Mouse (Mus musculus) limb, embryonic 11.5 days (tissue): Measurements from ENCODE around the gene Syne1. TPM values are rescaled to one million over a fixed set of nuclear protein-coding genes. Genes with fewer than 3 reads are reported as not detected.

Experiments used
- ATAC-seq: fragments of 200-750 bp; cut with Nextera tagmentation; 2 replicates; pipeline ENCODE4 v1.8.0; 2017; ENCODE audit warnings: low read depth; ENCODE audit not compliant: insufficient number of reproducible peaks, low FRiP score, low TSS enrichment
- DNase-seq: peaks from one replicate; pipeline ENCODE4 v3.0.0-alpha.2; 2015; ENCODE audit warnings: low spot score
- H3K27ac ChIP-seq: fragments of 300-500 bp; sonication (generic); replicated peaks from 2 replicates; pipeline ENCODE4 v1.5.1; 2014; ENCODE audit warnings: low read depth, mild to moderate bottlenecking, low read length
- H3K27me3 ChIP-seq: fragments of 300-500 bp; sonication (generic); 2 replicates; pipeline ENCODE4 v1.6.1; 2014; ENCODE audit warnings: mild to moderate bottlenecking, low read length, mixed read lengths; ENCODE audit not compliant: control insufficient read depth, insufficient read depth
- H3K36me3 ChIP-seq: fragments of 300-500 bp; sonication (generic); 2 replicates; pipeline ENCODE4 v1.6.1; 2014; ENCODE audit warnings: mild to moderate bottlenecking, low read length, moderate library complexity, mixed read lengths; ENCODE audit not compliant: control insufficient read depth, insufficient read depth
- H3K4me1 ChIP-seq: fragments of 300-500 bp; sonication (generic); 2 replicates; pipeline ENCODE4 v1.6.1; 2014; ENCODE audit warnings: low read length, mixed read lengths; ENCODE audit not compliant: control insufficient read depth, insufficient read depth
- H3K4me2 ChIP-seq: fragments of 300-500 bp; sonication (generic); 2 replicates; pipeline ENCODE4 v1.6.1; 2014; ENCODE audit warnings: low read depth, mild to moderate bottlenecking, moderate library complexity; ENCODE audit not compliant: severe bottlenecking
- H3K4me3 ChIP-seq: fragments of 300-500 bp; sonication (generic); 2 replicates; pipeline ENCODE4 v1.5.1; 2014; ENCODE audit warnings: low read depth, low read length
- H3K9ac ChIP-seq: fragments of 300-500 bp; sonication (generic); 2 replicates; pipeline ENCODE4 v1.6.1; 2014; ENCODE audit warnings: mild to moderate bottlenecking, low read length
- H3K9me3 ChIP-seq: fragments of 300-500 bp; sonication (generic); 2 replicates; pipeline ENCODE4 v1.6.1; 2016; ENCODE audit warnings: low read length; ENCODE audit not compliant: control insufficient read depth
- WGBS: fragments of 180-500 bp; shearing (Covaris S2); extraction: QIAGEN DNeasy Blood & Tissue Kit; methylation state at CpG from one replicate; pipeline ENCODE4 v1.1.7; 2014; 5-methylcytosine and 5-hydroxymethylcytosine counted together
- polyA plus RNA-seq: library from polyadenylated mRNA; unstranded; fragments of >200 nt; fragmentation: Nextera tagmentation; extraction: Ambion mirVana; gene quantifications from 2 replicates; pipeline ENCODE4 v1.2.1, GENCODE M21; 2014

Syne1 gene
- polyA plus RNA-seq, 1 experiment from 2014 or later: 2.8 TPM

DNA sequence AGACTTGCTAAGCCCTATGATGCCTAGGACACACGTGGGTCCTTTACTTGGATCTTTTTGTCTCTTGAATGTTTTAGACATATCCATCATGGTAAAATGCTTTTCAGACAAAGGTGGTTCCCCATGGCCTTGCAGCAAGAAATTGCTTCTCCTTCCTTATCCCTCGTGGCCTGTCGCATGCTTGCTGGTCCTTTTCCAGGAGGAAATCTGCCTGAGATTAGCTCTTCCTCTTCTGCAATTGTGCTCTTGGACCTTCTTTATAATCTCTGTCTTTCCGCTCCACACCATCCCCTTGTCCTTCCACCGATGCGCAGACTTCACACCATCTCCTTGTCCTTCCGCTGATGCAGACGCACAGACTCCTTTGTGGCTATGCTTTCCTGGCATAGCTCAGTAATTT lies 18.8 kb upstream of the Syne1 start:
- no peak overlapping the region for H3K9ac ChIP-seq
- H3K27ac ChIP-seq: no peak overlapping the region
- H3K36me3 ChIP-seq: no peaks in the 10 kb centered on the region
- 92% methylated on average over 8 of the region's 8 CpGs for WGBS
- DNase-seq (no peak), ATAC-seq (no peak)
- no peak overlapping the region for H3K4me3 ChIP-seq
- no peaks in the 10 kb centered on the region for H3K27me3 ChIP-seq
- no peaks in the 10 kb centered on the region for H3K9me3 ChIP-seq
- H3K4me1 ChIP-seq: no peaks in the 10 kb centered on the region
- no peak overlapping the region for H3K4me2 ChIP-seq

DNA sequence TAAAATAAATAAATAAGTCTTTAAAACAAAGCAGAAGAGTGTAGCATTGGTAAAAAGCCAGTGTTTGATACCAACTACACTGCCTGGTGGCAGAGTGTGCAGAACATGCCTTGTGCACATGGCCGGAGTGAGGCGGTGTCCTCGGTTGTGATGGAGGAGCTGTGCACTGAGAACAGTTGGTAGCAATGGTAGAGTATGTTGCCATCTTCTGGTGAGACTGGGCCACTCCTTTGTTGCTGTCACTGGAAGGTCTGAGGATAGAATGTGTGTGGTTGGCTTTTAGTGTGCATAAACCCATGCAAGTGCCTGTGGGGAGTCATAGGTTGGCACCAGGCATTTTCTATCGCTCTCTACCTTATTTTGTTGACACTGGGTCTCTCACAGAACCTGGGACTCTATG lies 17.7 kb upstream of the Syne1 start:
- ATAC-seq (no peak), DNase-seq (no peak)
- Histone ChIP-seq H3K4me2 (no peak overlapping the region), H3K27me3 (no peaks in the 10 kb centered on the region), H3K36me3 (no peaks in the 10 kb centered on the region), H3K27ac (no peak overlapping the region), H3K9ac (no peak overlapping the region), H3K4me1 (no peaks in the 10 kb centered on the region), H3K9me3 (no peaks in the 10 kb centered on the region), H3K4me3 (no peak overlapping the region)
- 86% methylated on average over 4 of the region's 4 CpGs for WGBS

DNA sequence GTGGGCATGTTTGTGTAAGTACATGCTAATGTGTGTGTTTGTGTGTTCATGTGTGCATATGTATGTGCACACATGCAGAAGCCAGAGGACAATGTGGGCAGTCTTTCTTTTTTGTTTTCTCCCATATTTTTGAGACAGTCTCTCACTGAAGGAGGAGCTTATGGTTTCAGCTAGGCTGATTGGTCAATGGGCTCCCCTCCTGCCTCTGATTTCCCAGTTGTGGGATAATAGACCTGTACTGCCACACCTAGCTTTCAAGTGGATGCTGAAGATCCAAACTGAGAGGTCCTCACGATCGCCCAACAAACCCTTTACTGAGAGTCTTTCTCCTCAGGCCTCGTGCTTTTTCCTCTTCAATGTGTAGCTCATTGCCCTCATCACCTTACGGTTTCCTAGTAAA lies 10.4 kb upstream of the Syne1 start:
- no peak overlapping the region for H3K9ac ChIP-seq
- no peak for ATAC-seq

DNA sequence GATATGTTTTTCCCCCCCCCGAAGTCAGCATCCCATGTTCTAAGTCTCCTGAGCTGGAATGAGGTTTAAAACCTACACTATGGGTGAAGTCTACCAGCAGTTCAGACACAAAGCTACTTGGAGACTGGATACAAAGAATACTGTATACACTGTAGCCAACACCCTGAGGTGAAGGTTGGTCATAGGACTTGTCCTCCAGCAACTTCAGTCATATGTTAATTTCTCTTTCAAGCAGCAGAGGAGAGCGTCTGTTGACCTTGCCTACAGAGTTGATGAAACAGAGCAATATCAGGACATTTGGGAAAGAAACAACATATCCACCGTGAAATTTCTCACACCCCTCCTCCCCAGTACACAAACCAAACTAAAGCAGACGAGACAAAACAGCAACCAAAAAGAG lies 9.2 kb upstream of the Syne1 start:
- ATAC-seq (no peak), DNase-seq (no peak)
- WGBS: 82% methylated on average over 4 of the region's 4 CpGs
- H3K4me2 ChIP-seq: no peak overlapping the region
- no peaks in the 10 kb centered on the region for H3K36me3 ChIP-seq
- H3K4me3 ChIP-seq: no peak overlapping the region
- H3K27ac ChIP-seq: no peak overlapping the region
- no peaks in the 10 kb centered on the region for H3K9me3 ChIP-seq
- no peak overlapping the region for H3K9ac ChIP-seq
- no peaks in the 10 kb centered on the region for H3K4me1 ChIP-seq
- no peaks in the 10 kb centered on the region for H3K27me3 ChIP-seq

More for the DNA sequence above, 10.4 kb upstream of the Syne1 start:
- DNase-seq: no peak
- WGBS: 84% methylated on average over 4 of the region's 4 CpGs
- H3K27me3 ChIP-seq: no peaks in the 10 kb centered on the region
- H3K27ac ChIP-seq: no peak overlapping the region
- H3K4me3 ChIP-seq: no peak overlapping the region
- no peaks in the 10 kb centered on the region for H3K4me1 ChIP-seq
- H3K4me2 ChIP-seq: no peak overlapping the region
- H3K36me3 ChIP-seq: no peaks in the 10 kb centered on the region
- H3K9me3 ChIP-seq: no peaks in the 10 kb centered on the region

DNA sequence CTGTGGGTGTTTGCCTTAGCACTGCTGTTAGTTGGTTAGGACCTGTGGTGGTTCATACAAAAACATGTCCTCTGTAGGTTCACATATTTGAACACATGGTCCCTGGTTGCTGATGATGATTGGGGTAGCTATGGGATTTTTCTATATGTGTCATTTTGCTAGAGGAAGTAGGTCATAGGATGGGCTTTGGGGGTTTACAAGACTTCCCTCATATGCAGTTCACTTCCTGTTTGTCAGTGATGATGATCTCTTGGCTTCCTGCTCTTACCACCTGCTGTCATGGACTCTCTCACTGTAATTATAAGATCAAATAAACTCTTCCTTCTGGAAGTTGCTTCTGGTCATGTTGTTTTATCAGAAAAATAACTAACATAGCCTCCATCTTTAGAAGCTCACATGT lies 7.5 kb upstream of the Syne1 start:
- no peaks in the 10 kb centered on the region for H3K4me1 ChIP-seq
- H3K27ac ChIP-seq: no peak overlapping the region
- H3K9ac ChIP-seq: no peak overlapping the region
- DNase-seq (no peak), ATAC-seq (no peak)
- no peak overlapping the region for H3K4me3 ChIP-seq
- no peak overlapping the region for H3K4me2 ChIP-seq
- no peaks in the 10 kb centered on the region for H3K27me3 ChIP-seq
- no peaks in the 10 kb centered on the region for H3K36me3 ChIP-seq
- H3K9me3 ChIP-seq: no peaks in the 10 kb centered on the region

DNA sequence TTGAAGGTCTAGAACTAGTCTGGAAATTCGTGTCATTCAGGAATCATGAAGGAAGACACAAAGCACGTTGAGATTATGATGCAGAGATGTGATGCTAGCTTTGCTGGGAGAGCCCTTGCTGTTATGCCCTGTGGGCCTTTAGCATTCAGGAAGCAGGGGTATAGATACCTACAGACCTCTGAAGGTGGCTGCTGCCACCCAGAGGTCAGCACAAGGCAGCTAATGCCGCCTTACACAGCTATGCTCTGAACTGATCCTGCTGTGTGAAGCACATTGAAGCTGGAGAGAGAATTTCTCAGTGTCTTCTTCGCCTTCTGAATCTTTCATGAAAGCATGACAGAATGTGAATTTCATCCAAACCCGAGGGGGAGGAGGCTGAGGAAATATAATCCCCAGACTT lies 3.7 kb upstream of the Syne1 start:
- 23% methylated on average over 5 of the region's 5 CpGs for WGBS
- Histone ChIP-seq H3K27me3 (no peaks in the 10 kb centered on the region), H3K4me3 (no peak overlapping the region), H3K9ac (no peak overlapping the region), H3K27ac (no peak overlapping the region), H3K4me2 (no peak overlapping the region), H3K4me1 (no peaks in the 10 kb centered on the region), H3K9me3 (no peaks in the 10 kb centered on the region), H3K36me3 (no peaks in the 10 kb centered on the region)
- no peak for DNase-seq
- no peak for ATAC-seq

DNA sequence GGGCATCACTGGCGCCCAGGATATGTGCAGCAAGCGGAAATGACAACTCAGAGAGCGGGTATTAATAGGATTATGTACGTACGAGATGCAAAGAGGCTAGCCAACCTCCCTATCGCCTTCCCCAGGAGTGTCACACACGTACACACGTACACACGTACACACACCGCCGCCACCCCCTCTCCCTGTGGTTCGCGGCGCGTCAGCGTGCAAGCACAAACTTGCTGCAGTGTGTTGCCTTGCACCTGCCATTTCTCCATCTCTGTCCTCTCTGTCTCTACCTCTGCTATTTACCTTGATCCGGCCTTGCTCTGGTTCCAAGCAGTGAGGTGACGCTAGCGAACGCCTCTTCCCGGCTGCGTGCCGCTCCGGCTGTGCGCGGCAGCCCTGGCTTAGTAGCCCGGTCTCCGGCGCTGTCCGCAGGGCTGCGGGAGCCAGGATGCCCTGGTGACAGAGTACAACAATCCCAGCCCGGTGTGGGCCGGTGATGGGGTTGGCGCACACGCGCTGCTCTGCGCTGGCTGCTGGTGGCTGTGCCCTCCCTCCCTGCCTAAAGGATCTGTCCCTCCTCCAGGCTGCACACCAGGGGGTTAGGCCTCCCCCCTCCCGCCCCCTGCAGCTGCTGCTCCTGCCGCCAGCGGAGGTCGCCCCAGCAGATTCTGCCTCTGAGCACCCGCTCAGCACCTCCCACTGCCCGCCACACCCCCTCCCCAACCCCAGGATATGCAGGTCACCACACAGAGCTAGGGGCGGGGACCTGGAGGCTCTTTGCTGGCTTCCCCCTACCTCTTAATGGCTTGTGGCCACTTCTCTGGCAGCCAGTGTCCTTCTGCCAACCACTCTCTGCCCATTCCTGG lies 887 bp downstream of the Syne1 start:
- no peaks in the 10 kb centered on the region for H3K4me1 ChIP-seq
- no peaks in the 10 kb centered on the region for H3K36me3 ChIP-seq
- 0 out of 2 replicates have a peak, but pooled peaks cover 2% of the 10 kb centered on the region for H3K27me3 ChIP-seq
- no peak overlapping the region for H3K27ac ChIP-seq
- WGBS: under 1% methylated on average over 44 of the region's 44 CpGs
- H3K9ac ChIP-seq: peak overlapping the region; percentile 17; the same call in 1 of the 2 replicates
- peak overlapping the region; percentile 95 for H3K4me2 ChIP-seq
- ATAC-seq (peak; percentile 80), DNase-seq (peak; percentile 64)
- H3K9me3 ChIP-seq: no peaks in the 10 kb centered on the region
- H3K4me3 ChIP-seq: peak overlapping the region; percentile 41

DNA sequence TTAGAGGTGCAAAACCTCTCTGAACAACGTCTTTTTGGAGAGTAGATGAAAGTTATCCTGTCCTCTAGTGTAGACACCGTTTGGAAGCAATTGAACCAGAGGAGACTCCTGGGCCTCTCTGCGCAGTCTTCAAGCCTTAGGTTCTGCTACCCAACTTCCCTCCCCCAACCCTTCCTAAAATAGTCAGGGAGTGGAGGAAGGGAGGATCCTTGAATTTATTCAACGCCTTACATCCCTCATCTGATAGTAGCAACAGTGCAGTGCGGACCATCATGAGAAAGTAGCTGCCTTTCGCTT lies 1.5 kb downstream of the Syne1 start:
- Histone ChIP-seq H3K27me3 (0 out of 2 replicates have a peak, but pooled peaks cover 2% of the 10 kb centered on the region), H3K36me3 (no peaks in the 10 kb centered on the region), H3K4me3 (peak overlapping the region; percentile 41), H3K9ac (no peak overlapping the region), H3K27ac (no peak overlapping the region), H3K4me1 (no peaks in the 10 kb centered on the region), H3K4me2 (peak overlapping the region; percentile 95), H3K9me3 (no peaks in the 10 kb centered on the region)
- 7% methylated on average over 6 of the region's 6 CpGs for WGBS
- ATAC-seq (no peak), DNase-seq (no peak)

DNA sequence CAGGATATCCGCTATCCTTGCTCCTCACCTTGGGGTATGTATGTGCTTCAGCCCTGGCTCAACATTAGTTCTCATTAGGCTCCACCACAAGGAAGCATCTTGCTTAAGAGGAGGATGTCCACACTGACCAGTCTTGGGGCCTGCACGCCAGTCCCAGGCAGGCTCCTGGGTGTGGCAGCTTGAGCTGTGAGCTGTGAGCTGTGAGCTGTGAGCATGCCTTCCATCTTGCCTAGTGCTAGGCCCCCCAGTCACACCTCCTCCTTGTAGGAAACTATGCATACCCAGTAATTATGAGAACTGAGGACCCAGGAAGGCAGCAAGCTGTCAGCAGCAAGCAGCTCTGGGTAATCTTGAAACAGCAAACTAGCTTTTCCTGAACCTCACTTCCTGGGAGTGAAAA lies 2.6 kb downstream of the Syne1 start:
- DNase-seq (no peak), ATAC-seq (no peak)
- H3K27ac ChIP-seq: no peak overlapping the region
- 0 out of 2 replicates have a peak, but pooled peaks cover 2% of the 10 kb centered on the region for H3K27me3 ChIP-seq
- H3K9ac ChIP-seq: no peak overlapping the region
- no peak overlapping the region for H3K4me2 ChIP-seq
- 76% methylated on average over 2 of the region's 2 CpGs for WGBS
- H3K4me3 ChIP-seq: no peak overlapping the region
- H3K4me1 ChIP-seq: no peaks in the 10 kb centered on the region
- no peaks in the 10 kb centered on the region for H3K9me3 ChIP-seq
- H3K36me3 ChIP-seq: no peaks in the 10 kb centered on the region
